8 mouse cellular contexts compared by ENCODE assay signal in the genomic region with DNA sequence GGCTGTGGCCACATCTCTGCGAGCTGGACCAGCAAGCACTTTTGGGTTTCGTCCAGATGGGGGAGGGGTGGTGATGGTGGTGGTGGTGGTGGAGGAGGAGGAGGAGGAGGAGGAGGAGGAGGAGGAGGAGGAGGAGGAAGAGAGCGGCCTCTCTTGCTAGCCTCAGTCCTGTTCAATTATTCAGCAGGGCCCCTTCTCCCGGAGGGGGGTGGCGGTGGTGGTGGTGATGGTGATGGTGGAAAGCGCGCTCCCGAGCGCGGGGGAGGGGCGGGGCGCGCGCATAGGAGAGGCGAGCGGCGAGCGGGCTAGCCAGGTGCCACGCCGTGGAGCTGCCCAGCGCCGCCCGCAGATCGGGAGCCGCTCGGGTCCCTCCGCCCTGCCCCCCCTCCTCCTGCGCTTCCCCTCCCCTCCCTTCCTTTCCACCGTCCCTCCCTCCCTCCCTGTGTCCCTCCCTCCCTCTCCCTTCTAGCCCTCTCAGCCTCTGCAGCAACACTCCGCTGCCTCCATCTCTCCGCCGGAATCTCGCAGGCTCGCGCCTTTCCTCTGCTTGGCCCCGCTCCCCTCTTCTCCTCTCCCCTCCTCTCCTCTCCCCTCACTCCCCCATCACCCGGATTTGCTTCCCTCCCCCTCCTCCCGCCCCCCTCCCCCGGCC. TPM values are rescaled to one million over a fixed set of nuclear protein-coding genes. Genes with fewer than 3 reads are reported as not detected.
DNase-seq lines count a peak whose midpoint lies in the region; ATAC-seq and TF ChIP-seq lines count a peak whose summit lies in the region.

No protein-coding gene starts in this region.

- peak overlapping the region; percentile 53 for H3K4me3 ChIP-seq in heart, embryonic 15.5 days
- H3K4me3 ChIP-seq in midbrain, postnatal 0 days (ENCODE audit: low read depth, low read length): peak overlapping the region; percentile 90

- H3K9ac ChIP-seq in heart, embryonic 15.5 days: 0 out of 2 replicates have a peak overlapping the region, but pooled peaks have one; percentile 34
- H3K9ac ChIP-seq in midbrain, postnatal 0 days (replicated peaks; ENCODE audit: low read length, poor library complexity, severe bottlenecking): peak overlapping the region; percentile 99

- intact Hi-C loops in left cerebral cortex, postnatal 10 days (cut with DNase I): no loop called here
- intact Hi-C loops in gastrocnemius, postnatal 14 days (cut with DNase I; ENCODE audit: low total_unique reads): no loop called here

- TF ChIP-seq CTCF in midbrain, postnatal 0 days (IDR thresholded peaks at IDR 0.05): no peak

- no peaks in the 10 kb centered on the region for H3K36me3 ChIP-seq in heart, embryonic 15.5 days
- H3K36me3 ChIP-seq in midbrain, postnatal 0 days (ENCODE audit: insufficient read depth, low read length): peaks cover 2% of the 10 kb centered on the region; the same call in 1 of the 2 replicates

- no peak overlapping the region for H3K27ac ChIP-seq in heart, embryonic 15.5 days
- peak overlapping the region; percentile 98 for H3K27ac ChIP-seq in midbrain, postnatal 0 days (ENCODE audit: low read depth, low read length)

- DNase-seq in layer of hippocampus, adult 11-12 months (ENCODE audit: low spot score): peak; percentile 76
- no peak for DNase-seq in layer of hippocampus, adult 9-10 months (ENCODE audit: low spot score)
- DNase-seq in cerebellum, postnatal 14 days: peak; percentile 91 to 92
- peak; percentile 75 to 86 for DNase-seq in left cerebral cortex, postnatal 10 days (ENCODE audit: extremely low spot score in 1 of 2, low spot score in 2 of 2)
- DNase-seq in midbrain, postnatal 0 days (ENCODE audit: low spot score): peak; percentile 84
- DNase-seq in thymus, postnatal 0 days (ENCODE audit: low spot score): no peak
- DNase-seq in gastrocnemius, postnatal 14 days: no peak

- ATAC-seq in heart, embryonic 15.5 days (replicated peaks; ENCODE audit: insufficient number of reproducible peaks, insufficient read depth, low FRiP score, low read depth): 0 out of 2 replicates have a peak, but pooled peaks have one; percentile 3
- ATAC-seq in midbrain, postnatal 0 days (ENCODE audit: low FRiP score): peak; percentile 75

- peaks cover 16% of the 10 kb centered on the region for H3K4me1 ChIP-seq in heart, embryonic 15.5 days (replicated peaks)
- H3K4me1 ChIP-seq in midbrain, postnatal 0 days (ENCODE audit: insufficient read depth, low read length): peaks cover 20% of the 10 kb centered on the region; the same call in 1 of the 2 replicates

- under 1% methylated on average over 28 of the region's 39 CpGs for WGBS in heart, embryonic 15.5 days
- WGBS in midbrain, postnatal 0 days: 0% methylated on average over 10 of the region's 39 CpGs

- H3K4me2 ChIP-seq in heart, embryonic 15.5 days: peak overlapping the region; percentile 71
- peak overlapping the region; percentile 95 for H3K4me2 ChIP-seq in midbrain, postnatal 0 days (ENCODE audit: low read depth, low read length, poor library complexity, severe bottlenecking)

- H3K9me3 ChIP-seq in heart, embryonic 15.5 days (replicated peaks): no peaks in the 10 kb centered on the region
- H3K9me3 ChIP-seq in midbrain, postnatal 0 days (ENCODE audit: low read length): no peaks in the 10 kb centered on the region

- peaks cover 95% of the 10 kb centered on the region for H3K27me3 ChIP-seq in heart, embryonic 15.5 days
- H3K27me3 ChIP-seq in midbrain, postnatal 0 days (ENCODE audit: insufficient read depth, low read length): no peaks in the 10 kb centered on the region

RNA-seq across cellular contexts. Expression of a gene that starts 45.6 kb away (rescaled TPM):
- polyA plus RNA-seq in heart, embryonic 15.5 days (2015; fragmentation: Nextera tagmentation; extraction: Ambion mirVana): not detected in 2 replicates
- under 1 TPM; 0.28 to 0.51 TPM for total RNA-seq in left cerebral cortex, postnatal 10 days (2021)
- total RNA-seq in midbrain, postnatal 0 days (2014; rRNA removed): 0.71 TPM in 1 of 2 replicates, not detected in the other
- polyA plus RNA-seq in midbrain, postnatal 0 days (2015; fragmentation: Nextera tagmentation; extraction: Ambion mirVana): 0.45 and 0.57 TPM in 2 replicates
- polyA plus RNA-seq in thymus, postnatal 0 days (2015; fragmentation: Nextera tagmentation; extraction: Ambion mirVana): not detected in 2 replicates
- not detected for total RNA-seq in gastrocnemius, postnatal 14 days (2021)

Comparison
In these comparisons a context has a peak if more than half of its experiments do, and no peak if none do; other contexts are left out.
1. DNase-seq: peak in layer of hippocampus, adult 11-12 months (single experiment), cerebellum, postnatal 14 days (2 of 2), left cerebral cortex, postnatal 10 days (2 of 2) and midbrain, postnatal 0 days (single experiment); none in layer of hippocampus, adult 9-10 months (single experiment), thymus, postnatal 0 days (single experiment) and gastrocnemius, postnatal 14 days (single experiment).